Mouse (Mus musculus): ENCODE measurements around the gene Sbsn. TPM values are rescaled to one million over a fixed set of nuclear protein-coding genes. Genes with fewer than 3 reads are reported as not detected.
"Not testable (repeated sequence)": the region's sequence is repeated elsewhere in the genome, so short reads cannot be mapped to it uniquely, and the experiment has no call there.

The Sbsn gene
- total RNA-seq (2021) = 1 to 10 TPM; 4.1 to 4.6 TPM
- long read RNA-seq, experiment 1, transcript Sbsn-201 (4 exons, 2,221 nt) = major isoform, 18 of 24 reads
- long read RNA-seq, experiment 1, partial matches to known transcripts = 1 of 24 reads
- long read RNA-seq, experiment 1, other reads (novel, unspliced or antisense) = 1 of 24 reads
- long read RNA-seq, experiment 2 = 0 reads

- no peak for DNase-seq (ENCODE audit: low spot score in 2 of 2)
Measured at GRCm38 (mm10) chr7:30751086-30751669, at the start of gene Sbsn. Gene Sbsn (plus strand): TSS chr7:30751471.

GRCm38 (mm10) chr7:30706214-30706882 is 44.9 kb upstream of the Sbsn start:
- no peak for DNase-seq (ENCODE audit: low spot score in 2 of 2)

GRCm38 (mm10) chr7:30707441-30707840 is 43.8 kb upstream of the Sbsn start:
- no peak for DNase-seq (ENCODE audit: low spot score in 2 of 2)

- DNase-seq (ENCODE audit: low spot score in 2 of 2) = no peak
Measured at GRCm38 (mm10) chr7:30711942-30712341, 39.3 kb upstream of the Sbsn start, which contains the start of gene Atp4a. Gene Atp4a (plus strand): TSS chr7:30712209.

GRCm38 (mm10) chr7:30717006-30717715 is 34.1 kb upstream of the Sbsn start:
- DNase-seq (ENCODE audit: low spot score in 2 of 2) = peak in 1 of 2 experiments; percentile 29

- no peak for DNase-seq (ENCODE audit: low spot score in 2 of 2)
Measured at GRCm38 (mm10) chr7:30717716-30718046, 33.6 kb upstream of the Sbsn start.

- no peak for DNase-seq (ENCODE audit: low spot score in 2 of 2)
Measured at GRCm38 (mm10) chr7:30719669-30720068, 31.6 kb upstream of the Sbsn start.

GRCm38 (mm10) chr7:30721286-30721685 is 30.0 kb upstream of the Sbsn start:
- no peak for DNase-seq (ENCODE audit: low spot score in 2 of 2)

- no peak for DNase-seq (ENCODE audit: low spot score in 2 of 2)
Measured at GRCm38 (mm10) chr7:30723274-30723953, 27.9 kb upstream of the Sbsn start.

- DNase-seq (ENCODE audit: low spot score in 2 of 2) = no peak
Measured at GRCm38 (mm10) chr7:30728214-30728613, 23.1 kb upstream of the Sbsn start.

GRCm38 (mm10) chr7:30728739-30729395 is 22.4 kb upstream of the Sbsn start:
- no peak for DNase-seq (ENCODE audit: low spot score in 2 of 2)

- DNase-seq (ENCODE audit: low spot score in 2 of 2) = peak; percentile 84 to 94
Measured at GRCm38 (mm10) chr7:30729396-30730063, 21.7 kb upstream of the Sbsn start, which contains the start of gene Tmem147. Gene Tmem147 (minus strand): TSS chr7:30729540.

- not testable (repeated sequence) for DNase-seq (ENCODE audit: low spot score in 2 of 2)
Measured at GRCm38 (mm10) chr7:30730064-30730722, 21.1 kb upstream of the Sbsn start.

GRCm38 (mm10) chr7:30736211-30736610 is 15.1 kb upstream of the Sbsn start:
- no peak for DNase-seq (ENCODE audit: low spot score in 2 of 2)

GRCm38 (mm10) chr7:30742570-30742969 is 8.7 kb upstream of the Sbsn start:
- not testable (repeated sequence) for DNase-seq (ENCODE audit: low spot score in 2 of 2)

GRCm38 (mm10) chr7:30743617-30744016 is 7.7 kb upstream of the Sbsn start, which contains the start of gene Gapdhs:
Gene Gapdhs (minus strand): TSS chr7:30743681.
- not testable (repeated sequence) for DNase-seq (ENCODE audit: low spot score in 2 of 2)

- peak in 1 of 2 experiments; percentile 48 for DNase-seq (ENCODE audit: low spot score in 2 of 2)
Measured at GRCm38 (mm10) chr7:30744022-30744598, 7.2 kb upstream of the Sbsn start.

GRCm38 (mm10) chr7:30747525-30748204 is 3.6 kb upstream of the Sbsn start:
- DNase-seq (ENCODE audit: low spot score in 2 of 2) = no peak
